Mouse (Mus musculus) C3H10T1/2 (cell line): ENCODE data around the gene Lrrc41. TPM values are rescaled to one million over a fixed set of nuclear protein-coding genes. Genes with fewer than 3 reads are reported as not detected.

Experiments
- polyA plus RNA-seq, 2 experiments: library from polyadenylated mRNA; unstranded; fragments of >200 nt; fragmentation: generic; extraction: Trizol; gene quantifications; one replicate each; pipeline ENCODE4 v1.2.1; 2012; ENCODE audit warnings: missing spikeins in 2 of 2

The Lrrc41 gene
- 10 to 100 TPM; 30.5 to 43.4 TPM for polyA plus RNA-seq

DNA sequence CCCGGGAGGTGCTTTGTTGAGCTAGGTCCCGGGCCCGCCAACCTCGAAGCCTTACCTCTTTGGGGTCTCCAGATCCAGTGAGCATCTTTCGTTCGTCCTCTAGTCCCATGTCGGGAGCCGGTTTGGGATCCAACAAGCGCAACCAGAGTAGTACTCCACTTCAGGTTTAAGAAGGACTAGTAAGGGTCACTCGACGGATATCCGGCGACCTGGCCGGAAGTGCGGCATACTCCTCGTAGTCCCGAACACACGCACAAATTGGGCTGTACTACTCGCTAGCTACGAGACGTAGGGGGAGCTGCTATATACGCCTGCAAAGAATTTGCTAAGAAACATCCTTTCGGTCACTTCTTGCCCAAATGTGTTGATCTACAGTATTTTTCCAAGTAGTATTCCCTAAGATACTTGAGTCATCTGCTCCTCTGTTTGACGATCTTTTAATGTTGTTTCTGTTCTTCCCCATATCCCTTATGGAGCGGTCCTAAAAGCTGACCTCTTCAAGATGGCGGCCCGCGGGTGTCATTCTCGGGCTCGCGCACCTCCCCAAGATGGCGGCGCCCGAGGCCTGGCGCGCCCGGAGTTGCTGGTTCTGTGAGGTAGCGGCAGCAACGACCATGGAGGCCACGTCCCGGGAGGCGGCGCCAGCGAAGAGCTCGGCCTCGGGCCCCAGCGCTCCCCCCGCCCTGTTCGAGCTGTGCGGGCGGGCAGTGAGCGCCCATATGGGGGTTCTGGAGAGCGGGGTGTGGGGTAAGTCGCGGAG, at the start of gene Lrrc41, which contains the start of gene Uqcrh:
TSS of gene Lrrc41 (plus strand) at position 409 of the 760 bp plus-strand sequence.
TSS of gene Uqcrh (minus strand) at position 211 of the 760 bp plus-strand sequence.

DNA sequence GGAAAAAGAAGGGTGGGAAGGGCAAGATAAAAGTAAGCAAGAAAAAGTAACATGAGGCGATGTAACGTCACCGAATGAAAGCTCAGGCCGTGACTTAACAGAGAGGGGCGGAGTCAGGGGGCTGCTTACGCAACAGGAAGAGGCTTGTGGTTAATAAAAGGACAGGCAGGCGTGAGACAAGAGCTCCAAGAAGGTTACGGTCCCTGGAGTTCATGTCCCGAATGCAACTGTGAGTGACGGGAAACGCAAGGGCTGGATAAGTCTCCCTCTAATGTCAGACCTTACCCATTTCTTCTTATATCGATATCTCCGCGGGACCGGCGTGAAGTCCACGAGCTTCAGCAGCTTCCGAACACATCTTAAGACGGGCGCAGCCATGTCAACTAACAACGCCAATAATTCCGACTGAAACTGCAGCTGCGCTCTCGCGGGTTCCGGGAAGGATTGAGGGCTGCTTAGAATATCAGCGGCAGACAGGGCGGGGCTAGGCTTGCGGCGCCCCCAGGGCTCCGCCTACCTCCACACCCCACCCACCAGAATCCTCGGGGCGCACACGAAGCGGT, 21.6 kb upstream of the Lrrc41 start, which contains the start of gene Nsun4:
TSS of gene Nsun4 (minus strand) at position 478 of the 563 bp plus-strand sequence.

DNA sequence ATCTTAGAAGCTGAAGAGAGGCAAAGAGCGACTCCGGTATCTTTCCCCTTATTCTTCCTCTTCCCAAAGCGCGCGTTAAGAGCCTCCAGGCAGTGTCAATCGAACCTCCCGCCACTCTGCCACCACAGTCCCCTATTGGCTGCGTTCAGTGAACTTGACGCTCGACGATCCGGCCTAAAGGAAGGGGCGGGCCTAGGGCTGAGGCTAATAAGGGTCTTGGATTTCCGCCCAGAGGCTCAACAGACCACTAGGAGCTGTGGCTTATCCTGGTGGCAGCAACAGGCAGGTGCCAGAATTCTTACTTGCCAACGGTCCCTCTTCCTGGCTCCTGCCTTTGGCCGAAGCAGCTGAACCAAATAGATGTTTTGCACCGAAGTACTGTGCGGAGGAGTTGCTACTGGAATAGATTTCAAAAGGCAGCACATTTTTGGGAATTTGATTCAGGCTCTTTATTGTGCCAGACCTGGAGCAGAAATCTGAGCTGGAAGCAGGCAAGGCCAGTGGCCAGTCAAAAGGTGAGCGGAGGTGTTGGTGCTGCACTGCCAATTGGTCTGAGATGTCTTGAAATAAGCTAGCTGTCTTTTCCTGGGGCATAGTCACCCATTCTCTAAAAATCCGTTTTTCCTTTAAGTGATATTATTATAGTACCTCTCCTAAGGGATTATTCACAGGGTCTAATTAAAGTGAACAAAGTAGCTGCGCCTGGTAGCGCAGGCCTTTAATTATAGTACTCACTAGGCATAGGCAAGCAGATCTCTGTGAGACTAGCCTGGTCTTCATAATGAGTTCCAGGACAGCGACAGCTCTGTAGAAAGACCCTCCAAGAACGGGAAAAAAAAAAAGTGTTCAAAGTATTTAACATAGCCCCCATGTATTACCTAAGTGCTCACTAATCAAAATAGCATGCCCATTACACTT, 48.8 kb downstream of the Lrrc41 start, which contains the start of the genes Rad54l and Pomgnt1:
TSS of gene Rad54l (minus strand) at position 89 of the 918 bp plus-strand sequence.
TSS of gene Pomgnt1 (plus strand) at position 239 of the 918 bp plus-strand sequence.

Other genes starting within 250 kb of the Lrrc41 start
- 1 to 10 TPM in 1 of 2 experiments, under 1 TPM in 1; 0.48 to 5.0 TPM for gene Mob3c, start 247.2 kb upstream of the Lrrc41 start, polyA plus RNA-seq
- gene Mknk1, start 236.1 kb upstream of the Lrrc41 start, polyA plus RNA-seq, result 10 to 100 TPM in 1 of 2 experiments, 1 to 10 TPM in 1; 3.0 to 14.4 TPM
- gene Kncn, start 190.9 kb upstream of the Lrrc41 start, polyA plus RNA-seq, result not detected
- not detected for gene 6430628N08Rik, start 184.6 kb upstream of the Lrrc41 start, polyA plus RNA-seq
- gene Dmbx1, start 135.3 kb upstream of the Lrrc41 start, polyA plus RNA-seq, result not detected
- 1 to 10 TPM in 1 of 2 experiments, under 1 TPM in 1; 0.33 to 1.7 TPM for gene Faah, start 57.3 kb upstream of the Lrrc41 start, polyA plus RNA-seq
- gene Nsun4, start 21.4 kb upstream of the Lrrc41 start, polyA plus RNA-seq, result 1 to 10 TPM; 5.8 to 8.9 TPM
- gene Uqcrh, start 198 bp upstream of the Lrrc41 start, polyA plus RNA-seq, result 100 to 1,000 TPM; 350 to 737 TPM
- gene Rad54l, start 48.4 kb downstream of the Lrrc41 start, polyA plus RNA-seq, result 1 to 10 TPM; 4.2 to 5.8 TPM
- 10 to 100 TPM; 31.4 to 43.1 TPM for gene Pomgnt1, start 48.6 kb downstream of the Lrrc41 start, polyA plus RNA-seq
- 1 to 10 TPM in 1 of 2 experiments, under 1 TPM in 1; 0.32 to 1.1 TPM for gene Lurap1, start 76.1 kb downstream of the Lrrc41 start, polyA plus RNA-seq
- under 1 TPM; 0.04 to 0.07 TPM for gene Tspan1, start 92.3 kb downstream of the Lrrc41 start, polyA plus RNA-seq
- not detected for gene 1700042G07Rik, start 98.1 kb downstream of the Lrrc41 start, polyA plus RNA-seq
- gene Gm49337, start 98.1 kb downstream of the Lrrc41 start, polyA plus RNA-seq, result not detected
- gene Pik3r3, start 146.3 kb downstream of the Lrrc41 start, polyA plus RNA-seq, result 1 to 10 TPM in 1 of 2 experiments, under 1 TPM in 1; 0.19 to 8.3 TPM